Mouse (Mus musculus) thymus, adult 2 months (tissue): ENCODE measurements around the gene Ski. TPM values are rescaled to one million over a fixed set of nuclear protein-coding genes. Genes with fewer than 3 reads are reported as not detected.

ENCODE experiments used
- DNase-seq: peaks from one replicate; pipeline ENCODE4 v3.0.0; 2021
- H3K27ac ChIP-seq: fragments of 200-500 bp; 2 replicates; pipeline ENCODE4 v1.5.1; 2012; ENCODE audit warnings: low read length, control low read depth; ENCODE audit not compliant: control insufficient read depth, insufficient read depth
- H3K27me3 ChIP-seq: fragments of 200-500 bp; 2 replicates; pipeline ENCODE4 v1.6.1; 2012; ENCODE audit warnings: mild to moderate bottlenecking, low read length, moderate library complexity, mixed read lengths; ENCODE audit not compliant: control insufficient read depth, insufficient read depth
- H3K36me3 ChIP-seq: fragments of 200-500 bp; 2 replicates; pipeline ENCODE4 v1.6.1; 2012; ENCODE audit warnings: mild to moderate bottlenecking, low read length, moderate library complexity; ENCODE audit not compliant: control insufficient read depth, insufficient read depth
- H3K4me1 ChIP-seq: fragments of 200-500 bp; replicated peaks from 2 replicates; pipeline ENCODE4 v1.6.1; 2012; ENCODE audit warnings: low read length; ENCODE audit not compliant: control insufficient read depth, insufficient read depth
- H3K4me3 ChIP-seq: fragments of 200-500 bp; 2 replicates; pipeline ENCODE4 v1.5.1; 2012; ENCODE audit warnings: mild to moderate bottlenecking, low read length, control low read depth, moderate library complexity; ENCODE audit not compliant: control insufficient read depth, insufficient read depth
- CTCF ChIP-seq: fragments of 200-500 bp; IDR thresholded peaks from 2 replicates; pipeline ENCODE4 v1.5.1; 2012; ENCODE audit warnings: mild to moderate bottlenecking, control low read depth, low read length, moderate library complexity, borderline replicate concordance; ENCODE audit not compliant: control insufficient read depth, poor library complexity, insufficient read depth; ENCODE audit errors: extremely low read depth
- POLR2A ChIP-seq: fragments of 200-500 bp; IDR thresholded peaks from 2 replicates; pipeline ENCODE4 v1.6.1; 2012; ENCODE audit warnings: mild to moderate bottlenecking, low read length, control low read depth, moderate library complexity; ENCODE audit not compliant: control insufficient read depth, poor library complexity, insufficient read depth; ENCODE audit errors: extremely low read depth
- WGBS: fragments of 180-500 bp; shearing (Covaris S2); methylation state at CpG from one replicate; pipeline ENCODE4 v1.1.7; 2018; 5-methylcytosine and 5-hydroxymethylcytosine counted together
- polyA plus RNA-seq: library from polyadenylated mRNA; depleted of rRNA; stranded (reverse); fragments of >200 nt; gene quantifications from 2 replicates; pipeline ENCODE4 v1.2.3, GENCODE M21; 2012

The Ski gene
- polyA plus RNA-seq, 1 experiment, result 70.5 TPM

- TF ChIP-seq POLR2A, result no peak
- TF ChIP-seq CTCF, result no peak
- Histone ChIP-seq H3K27ac (no peak overlapping the region), H3K27me3 (no peaks in the 10 kb centered on the region), H3K4me3 (peak overlapping the region; percentile 46), H3K4me1 (peaks cover 30% of the 10 kb centered on the region), H3K36me3 (no peaks in the 10 kb centered on the region)
- no peak for DNase-seq
- WGBS, result 22% methylated on average over 20 of the region's 20 CpGs
These were observed 1.5 kb upstream of the Ski start for GRCm38 (mm10) chr4:155223594-155224528.

- Histone ChIP-seq H3K27ac (no peak overlapping the region), H3K4me1 (peaks cover 39% of the 10 kb centered on the region), H3K36me3 (no peaks in the 10 kb centered on the region), H3K4me3 (peak overlapping the region; percentile 46), H3K27me3 (no peaks in the 10 kb centered on the region)
- TF ChIP-seq POLR2A (peak; percentile 82), CTCF (0 out of 2 replicates have a peak, but pooled peaks have one; percentile 45)
- WGBS, result 14% methylated on average over 115 of the region's 116 CpGs
- peak; percentile 98 for DNase-seq
These were observed 625 bp upstream of the Ski start for GRCm38 (mm10) chr4:155222841-155223593.

- Histone ChIP-seq H3K36me3 (no peaks in the 10 kb centered on the region), H3K27me3 (no peaks in the 10 kb centered on the region), H3K4me3 (peak overlapping the region; percentile 89), H3K27ac (no peak overlapping the region), H3K4me1 (peaks cover 49% of the 10 kb centered on the region)
- 0 out of 2 replicates have a peak, but pooled peaks have one; percentile 21 for TF ChIP-seq CTCF
- TF ChIP-seq POLR2A, result no peak
- WGBS, result under 1% methylated on average over 93 of the region's 93 CpGs
- peak; percentile 55 for DNase-seq
These were observed 517 bp downstream of the Ski start for GRCm38 (mm10) chr4:155221599-155222551.

- peaks cover 55% of the 10 kb centered on the region for H3K4me1 ChIP-seq
- no peak overlapping the region for H3K27ac ChIP-seq
- no peak for TF ChIP-seq POLR2A
- TF ChIP-seq CTCF, result no peak
- DNase-seq, result no peak
- WGBS, result 29% methylated on average over 7 of the region's 7 CpGs
- no peaks in the 10 kb centered on the region for H3K27me3 ChIP-seq
- H3K36me3 ChIP-seq, result no peaks in the 10 kb centered on the region
- peak overlapping the region; percentile 89 for H3K4me3 ChIP-seq
These were observed 1.3 kb downstream of the Ski start for GRCm38 (mm10) chr4:155221106-155221505.

- Histone ChIP-seq H3K36me3 (no peaks in the 10 kb centered on the region), H3K27ac (no peak overlapping the region), H3K4me1 (peaks cover 62% of the 10 kb centered on the region), H3K4me3 (peak overlapping the region; percentile 89), H3K27me3 (no peaks in the 10 kb centered on the region)
- WGBS, result 52% methylated on average over 14 of the region's 14 CpGs
- no peak for TF ChIP-seq CTCF
- TF ChIP-seq POLR2A, result no peak
- no peak for DNase-seq
These were observed 1.9 kb downstream of the Ski start for GRCm38 (mm10) chr4:155220213-155221100.
